Mouse (Mus musculus) retina, postnatal 1 day (tissue): ENCODE data around the gene Chd6.
A peak's percentile ranks its signal among the peaks of the same experiment; 100 is the strongest.

Experiments
- DNase-seq: peaks from one replicate; pipeline ENCODE4 v3.0.0-alpha.2; 2012

The Chd6 gene

GRCm38 (mm10) chr2:161108933-161109371 is at the start of gene Chd6:
TSS of gene Chd6 (minus strand) at chr2:161109075.
- DNase-seq = peak; percentile 100

- DNase-seq = peak; percentile 77
Measured at GRCm38 (mm10) chr2:161150004-161150842, 41.3 kb upstream of the Chd6 start.

GRCm38 (mm10) chr2:161148428-161149020 is 39.6 kb upstream of the Chd6 start:
- DNase-seq = peak; percentile 19

- peak; percentile 74 for DNase-seq
Measured at GRCm38 (mm10) chr2:161147656-161148427, 39.0 kb upstream of the Chd6 start.

- no peak for DNase-seq
Measured at GRCm38 (mm10) chr2:161144799-161145198, 35.9 kb upstream of the Chd6 start.

GRCm38 (mm10) chr2:161138672-161139536 is 30.0 kb upstream of the Chd6 start:
- DNase-seq = no peak

GRCm38 (mm10) chr2:161136999-161137398 is 28.1 kb upstream of the Chd6 start:
- no peak for DNase-seq

GRCm38 (mm10) chr2:161128367-161129111 is 19.7 kb upstream of the Chd6 start:
- DNase-seq = no peak

- DNase-seq = no peak
Measured at GRCm38 (mm10) chr2:161112011-161112410, 3.1 kb upstream of the Chd6 start.

- DNase-seq = no peak
Measured at GRCm38 (mm10) chr2:161109398-161109821, 535 bp upstream of the Chd6 start.

- DNase-seq = no peak
Measured at GRCm38 (mm10) chr2:161108085-161108927, 569 bp downstream of the Chd6 start.

- DNase-seq = no peak
Measured at GRCm38 (mm10) chr2:161107236-161107635, 1.6 kb downstream of the Chd6 start.

GRCm38 (mm10) chr2:161103769-161104168 is 5.1 kb downstream of the Chd6 start:
- no peak for DNase-seq

GRCm38 (mm10) chr2:161102102-161102501 is 6.8 kb downstream of the Chd6 start:
- DNase-seq = no peak

- DNase-seq = no peak
Measured at GRCm38 (mm10) chr2:161097746-161098145, 11.1 kb downstream of the Chd6 start.

GRCm38 (mm10) chr2:161090746-161091405 is 18.0 kb downstream of the Chd6 start:
- DNase-seq = no peak

GRCm38 (mm10) chr2:161090200-161090599 is 18.7 kb downstream of the Chd6 start:
- peak; percentile 54 for DNase-seq

GRCm38 (mm10) chr2:161078590-161078989 is 30.3 kb downstream of the Chd6 start:
- DNase-seq = no peak

GRCm38 (mm10) chr2:161076262-161076661 is 32.6 kb downstream of the Chd6 start:
- DNase-seq = no peak

GRCm38 (mm10) chr2:161075553-161075952 is 33.3 kb downstream of the Chd6 start:
- no peak for DNase-seq
